Mouse (Mus musculus) gastrocnemius, postnatal 36 days (tissue): ENCODE results near the gene Il17rb. TPM values are rescaled to one million over a fixed set of nuclear protein-coding genes. Genes with fewer than 3 reads are reported as not detected.

Experiments used
- DNase-seq, 2 experiments: peaks; one replicate each; pipeline ENCODE4 v3.0.0; 2022
- intact Hi-C: fragments of 180-260 bp; cut with DNase I; formaldehyde crosslinking; loops from one replicate; pipeline ENCODE4 v1.15.1; 2025
- long read RNA-seq, 2 experiments: library from polyadenylated mRNA; stranded (forward); transcript quantifications; one replicate each; pipeline ENCODE4 v2.0.0; 2021
- total RNA-seq, 2 experiments: library from RNA; stranded (reverse); gene quantifications; 2 replicates each; pipeline ENCODE4 v1.2.3; 2021

The Il17rb gene
- total RNA-seq, result not detected
- long read RNA-seq, experiment 1, result 0 reads
- long read RNA-seq, experiment 2, partial matches to known transcripts, result 0 of 1 reads
- long read RNA-seq, experiment 2, other reads (novel, unspliced or antisense), result 1 of 1 reads

- intact Hi-C loops, result no loop called here
- DNase-seq, result peak in 1 of 2 experiments; percentile 20
These were observed at the start of gene Il17rb, which contains the start of gene Chdh for GRCm38 (mm10) chr14:30008733-30009575. TSS of gene Il17rb (minus strand) at chr14:30008896. TSS of gene Chdh (plus strand) at chr14:30009023.

DNA sequence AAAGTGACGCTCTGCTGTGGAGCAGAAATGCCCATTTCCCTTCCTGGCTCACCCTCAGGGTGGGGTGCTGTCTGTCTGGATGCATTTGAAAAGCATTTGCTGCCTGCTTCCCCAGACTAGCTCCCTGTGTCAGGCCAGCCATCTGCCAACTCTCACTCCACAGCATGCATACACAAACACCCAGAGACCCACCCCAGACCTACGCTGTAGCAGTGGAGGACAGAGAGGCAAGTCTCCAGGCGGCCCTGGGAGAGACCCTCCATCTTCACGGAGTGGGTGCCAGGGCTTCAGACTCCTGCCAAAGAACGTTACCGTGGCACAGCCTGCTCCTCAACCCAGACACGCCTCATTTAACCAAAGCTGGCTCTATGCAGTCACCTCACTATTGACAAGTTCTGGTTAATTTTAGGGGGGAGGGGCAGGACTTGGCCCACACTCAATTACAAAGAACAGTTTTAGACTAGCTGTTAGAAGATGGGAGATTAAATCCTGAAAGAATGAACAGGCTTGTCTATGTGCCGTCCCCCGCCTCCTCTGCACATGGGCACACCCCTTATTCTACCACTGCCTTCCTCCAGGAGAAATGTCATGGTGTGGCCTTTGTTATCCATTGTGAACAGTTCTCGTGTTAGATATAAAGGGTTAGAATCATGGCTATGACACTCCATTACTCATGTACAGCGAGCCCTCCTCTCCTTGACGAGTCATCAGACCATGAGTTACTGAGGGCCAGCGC lies 47.5 kb upstream of the Il17rb start:
- intact Hi-C loops, result no loop called here
- no peak for DNase-seq

- DNase-seq, result no peak
- intact Hi-C loops, result no loop called here
These were observed 46.2 kb upstream of the Il17rb start for GRCm38 (mm10) chr14:30054922-30055321.

DNA sequence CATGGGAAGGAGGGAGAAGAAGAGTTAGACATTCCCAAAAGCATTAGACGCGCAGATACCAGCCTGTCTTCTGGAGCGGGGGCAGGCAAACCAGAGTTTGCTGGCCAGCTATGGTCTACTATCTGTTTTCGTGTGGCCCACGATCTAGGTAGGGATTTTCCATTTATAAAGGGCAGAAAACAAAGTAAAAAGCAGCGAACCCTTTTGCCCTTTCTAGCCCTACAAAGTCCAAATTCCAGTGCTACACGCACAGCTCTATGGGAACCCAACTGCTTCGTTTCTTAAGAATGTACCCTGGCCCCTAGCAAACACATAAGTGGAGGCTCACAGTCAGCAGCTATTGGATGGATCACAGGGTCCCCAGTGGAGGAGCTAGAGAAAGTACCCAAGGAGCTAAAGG lies 41.6 kb upstream of the Il17rb start:
- intact Hi-C loops, result no loop called here
- DNase-seq, result no peak

DNA sequence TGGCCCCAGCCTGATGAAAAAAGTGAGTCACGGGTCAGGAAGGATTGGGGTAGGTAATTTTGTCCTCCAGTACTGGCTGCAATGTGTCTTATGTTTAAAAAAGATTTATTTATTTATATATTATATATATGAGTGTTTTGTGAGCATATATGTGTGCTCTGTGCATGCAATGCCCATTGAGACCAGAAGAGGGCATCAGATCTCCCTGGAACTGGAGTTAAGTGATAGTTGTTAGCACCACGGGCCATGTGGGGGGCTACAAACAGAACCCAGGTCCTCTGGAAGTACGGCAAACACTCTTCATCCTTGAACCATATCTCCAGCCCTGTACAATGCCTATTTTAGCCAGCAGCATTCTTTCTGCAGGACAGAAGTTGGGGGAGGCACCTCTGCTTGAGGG lies 39.4 kb upstream of the Il17rb start:
- DNase-seq, result no peak
- intact Hi-C loops, result no loop called here

DNA sequence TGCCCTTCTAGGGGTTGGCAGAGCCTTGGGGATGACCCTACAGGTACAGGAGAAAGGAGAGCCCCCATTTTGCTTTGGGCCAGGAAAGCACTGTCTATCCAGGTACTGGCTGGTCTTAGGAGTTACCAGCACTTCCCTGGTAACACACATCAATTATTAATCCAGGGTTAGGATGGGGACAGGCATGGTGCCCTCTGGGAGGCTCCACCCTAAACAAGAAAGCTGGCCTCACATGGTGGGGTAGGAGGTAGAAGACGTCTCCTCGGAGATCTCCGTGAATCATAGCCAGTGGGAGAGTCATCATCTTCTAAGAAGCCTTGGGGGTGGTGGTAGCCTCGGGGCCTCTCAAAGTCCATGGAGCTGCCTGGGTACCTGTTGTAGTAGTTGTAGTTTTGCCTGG lies 38.3 kb upstream of the Il17rb start:
- DNase-seq, result no peak
- intact Hi-C loops, result no loop called here

DNA sequence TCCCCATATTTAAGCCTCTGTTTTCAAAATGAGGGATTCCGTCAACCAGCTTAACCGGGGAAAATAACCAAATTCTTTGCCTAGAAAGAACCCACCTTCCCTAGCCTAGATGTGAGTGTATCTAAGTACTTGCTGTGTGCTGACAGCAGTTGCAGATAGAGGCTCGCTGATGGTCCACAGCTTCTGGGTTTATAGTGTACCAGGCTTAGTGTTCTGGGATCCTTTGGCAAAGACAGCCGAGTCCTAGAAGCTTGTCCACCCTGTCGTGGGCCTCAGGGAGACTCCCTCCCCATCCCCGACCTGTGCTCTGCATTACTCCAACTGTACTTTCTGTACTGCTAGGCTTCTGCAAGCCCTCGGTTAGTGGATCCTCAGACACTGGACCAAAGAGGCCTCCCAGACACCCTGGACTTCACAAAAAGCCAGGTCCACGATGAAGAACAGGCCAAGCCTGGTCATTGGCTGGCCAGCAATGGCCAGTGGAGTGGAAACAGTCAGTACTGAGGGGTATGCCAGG lies 37.1 kb upstream of the Il17rb start:
- DNase-seq, result no peak
- intact Hi-C loops, result no loop called here

DNA sequence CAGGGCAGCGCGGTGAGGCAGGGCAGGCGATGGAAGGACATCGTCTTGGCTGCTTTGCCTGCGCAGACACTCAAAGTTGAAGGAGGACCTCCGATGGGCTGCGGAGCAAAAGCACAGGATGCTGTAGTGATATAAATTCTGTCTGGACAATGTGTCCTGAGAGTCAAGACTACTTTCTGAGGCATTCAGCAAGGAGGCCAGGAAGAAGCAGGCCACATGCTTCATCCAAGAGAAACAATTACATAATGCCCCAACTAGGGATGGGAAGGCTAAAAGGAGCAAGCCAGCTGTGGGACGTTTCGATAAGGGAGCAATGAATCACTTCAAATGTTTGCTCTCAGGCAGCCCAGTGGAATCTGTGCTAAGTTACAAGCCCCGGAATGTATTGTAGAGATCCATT lies 36.5 kb upstream of the Il17rb start:
- intact Hi-C loops, result no loop called here
- DNase-seq, result no peak

GRCm38 (mm10) chr14:30043356-30043940 lies 34.8 kb upstream of the Il17rb start:
- intact Hi-C loops, result no loop called here
- no peak for DNase-seq

GRCm38 (mm10) chr14:30041836-30042235 lies 33.1 kb upstream of the Il17rb start:
- intact Hi-C loops, result no loop called here
- no peak for DNase-seq

DNA sequence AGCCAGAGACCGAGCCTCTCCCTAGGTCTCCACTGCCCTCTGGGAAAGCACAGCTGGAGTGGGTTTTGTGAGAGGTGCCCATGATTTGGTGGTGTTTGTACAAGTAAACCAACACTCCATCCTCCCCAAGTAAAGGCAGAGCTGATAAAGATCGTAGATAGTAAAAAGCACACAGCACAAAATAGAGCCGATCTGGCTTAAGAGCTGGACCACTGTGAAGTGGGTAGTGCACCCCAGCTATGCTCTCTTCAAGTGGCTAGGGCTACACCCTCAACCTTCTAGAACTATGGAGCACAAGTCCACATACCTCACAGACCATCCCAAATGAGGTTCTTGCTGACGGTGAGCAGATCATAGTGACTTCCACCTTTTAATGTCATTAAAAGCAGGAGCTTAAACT lies 30.7 kb upstream of the Il17rb start:
- DNase-seq, result no peak
- intact Hi-C loops, result no loop called here

DNA sequence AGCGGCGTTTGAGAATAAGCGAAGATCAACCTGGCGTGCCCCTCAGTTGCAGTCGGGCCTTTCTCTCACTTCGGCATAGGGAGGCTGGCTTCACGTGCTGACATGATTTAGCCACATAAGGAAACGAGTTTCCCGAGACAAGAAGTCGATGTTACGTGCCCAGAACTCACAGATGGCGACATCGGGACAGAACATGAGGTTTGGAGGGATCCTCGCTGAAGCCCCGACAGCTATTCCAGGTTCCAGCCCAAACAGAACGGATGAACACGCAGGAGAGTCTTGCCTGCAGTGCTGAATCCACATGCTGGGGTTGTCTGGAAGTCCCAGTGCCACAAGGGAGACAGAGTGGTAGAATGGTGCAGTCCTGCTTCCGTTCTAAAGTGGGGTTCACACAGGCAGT lies 29.7 kb upstream of the Il17rb start:
- DNase-seq, result no peak
- intact Hi-C loops, result no loop called here

DNA sequence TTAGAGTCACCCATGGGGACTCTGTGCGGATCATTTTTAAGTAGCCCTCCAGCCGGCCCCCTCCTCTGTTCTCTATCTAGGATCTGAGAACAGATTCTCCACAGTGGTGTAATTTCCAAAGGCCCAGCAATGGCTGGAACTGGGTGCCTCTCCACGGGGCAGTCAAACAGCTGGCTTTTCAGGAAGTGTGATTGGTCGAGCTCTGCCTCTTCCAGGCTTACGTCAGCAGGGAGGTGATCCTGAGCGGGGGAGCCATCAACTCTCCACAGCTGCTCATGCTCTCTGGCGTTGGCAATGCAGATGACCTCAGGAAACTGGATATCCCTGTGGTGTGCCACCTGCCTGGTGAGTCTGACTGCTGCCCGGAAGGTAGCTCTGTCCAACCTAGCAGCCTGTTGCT lies 24.7 kb upstream of the Il17rb start:
- intact Hi-C loops, result no loop called here
- DNase-seq, result no peak

GRCm38 (mm10) chr14:30027378-30027777 lies 18.7 kb upstream of the Il17rb start:
- intact Hi-C loops, result no loop called here
- DNase-seq, result no peak

- intact Hi-C loops, result no loop called here
- no peak for DNase-seq
These were observed 15.7 kb upstream of the Il17rb start for GRCm38 (mm10) chr14:30024387-30024786.

GRCm38 (mm10) chr14:30022471-30022870 lies 13.8 kb upstream of the Il17rb start:
- no peak for DNase-seq
- intact Hi-C loops, result no loop called here

DNA sequence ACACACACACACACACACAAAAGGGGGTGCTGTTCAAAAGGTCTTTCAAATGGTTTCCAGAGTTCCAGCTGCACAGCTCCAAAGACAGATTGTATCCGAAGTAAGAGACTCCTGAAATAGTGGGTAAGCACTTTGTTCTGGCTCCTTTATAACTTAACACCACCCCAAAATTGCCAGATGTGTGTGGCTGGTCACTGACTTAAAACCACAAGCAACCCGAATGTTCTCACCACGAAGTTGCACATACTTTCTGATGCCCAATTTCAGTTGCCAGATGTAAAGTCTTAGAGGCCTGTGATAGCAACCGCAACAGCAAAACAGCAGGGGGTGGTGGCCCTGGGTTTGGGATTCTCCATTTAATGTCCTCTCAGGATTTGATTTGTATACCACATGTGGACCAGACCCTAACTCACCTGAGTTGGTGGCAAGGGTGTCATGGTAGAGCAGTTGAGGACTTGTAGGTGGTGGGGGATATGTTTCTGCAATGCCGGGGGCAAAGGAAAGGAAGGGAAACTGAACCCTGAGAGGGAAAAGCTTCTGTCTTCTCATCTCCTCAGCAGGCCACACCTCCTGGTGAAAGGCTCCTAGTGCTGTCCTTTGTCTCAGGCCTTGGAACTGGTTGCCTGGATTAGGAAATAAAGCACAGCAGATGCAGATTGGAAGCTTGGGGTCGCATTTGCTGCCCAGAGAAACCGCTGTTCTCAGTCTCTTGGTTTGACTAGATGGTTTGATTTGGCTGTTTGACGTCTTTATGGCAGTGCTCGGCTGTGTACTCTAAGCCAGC lies 11.3 kb upstream of the Il17rb start:
- DNase-seq, result no peak
- intact Hi-C loops, result no loop called here

DNA sequence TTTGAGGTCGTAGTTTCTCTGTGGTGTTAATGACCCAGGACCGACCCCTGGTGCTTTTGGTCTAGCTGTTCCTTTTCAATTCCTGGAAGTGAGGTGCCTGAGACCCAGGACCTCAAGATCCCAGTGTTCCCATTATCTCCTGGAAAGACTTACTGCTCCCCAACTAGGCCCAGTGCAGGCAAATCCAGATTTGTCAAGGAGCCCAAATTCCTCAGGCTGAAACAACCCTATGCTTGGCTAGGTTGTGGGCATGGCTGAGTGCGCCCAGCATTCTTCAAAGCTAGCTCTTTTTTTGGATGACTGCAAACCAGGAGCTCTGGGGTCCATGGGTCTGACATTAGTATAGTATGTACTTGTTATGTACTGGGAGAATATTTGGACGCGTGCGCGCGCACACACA lies 10.7 kb upstream of the Il17rb start:
- no peak for DNase-seq
- intact Hi-C loops, result no loop called here

GRCm38 (mm10) chr14:30018846-30019245 lies 10.2 kb upstream of the Il17rb start:
- no peak for DNase-seq
- intact Hi-C loops, result no loop called here

DNA sequence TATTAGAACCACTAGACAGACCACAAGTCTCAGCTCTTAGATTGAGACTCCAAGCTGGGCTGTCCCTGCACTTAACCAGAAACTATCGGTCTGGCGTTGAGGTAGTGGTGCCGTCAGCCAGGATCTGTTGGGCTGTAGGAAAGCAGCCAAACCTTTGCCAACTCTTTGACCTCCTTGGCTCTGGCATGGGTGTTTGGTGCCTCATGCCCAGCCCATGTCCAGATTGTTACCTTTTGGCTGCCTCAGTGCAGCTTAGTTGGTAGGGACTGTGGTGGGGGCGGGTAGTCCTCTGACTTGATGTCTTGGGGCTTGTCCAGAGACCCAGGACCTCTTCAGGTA lies 9.7 kb upstream of the Il17rb start:
- intact Hi-C loops, result no loop called here

More for the DNA sequence above, 9.7 kb upstream of the Il17rb start:
- DNase-seq, result no peak
